Mouse (Mus musculus) MEL (cell line): ENCODE data around the gene Bmpr1b. TPM values are rescaled to one million over a fixed set of nuclear protein-coding genes. Genes with fewer than 3 reads are reported as not detected.

Source experiments
- DNase-seq: peaks from one replicate; pipeline ENCODE4 v3.0.0; 2011; ENCODE audit warnings: low read depth, low spot score
- H3K27ac ChIP-seq: 2 replicates; pipeline ENCODE4 v1.5.1; 2012; ENCODE audit warnings: low read depth, mild to moderate bottlenecking, control low read depth, low read length, moderate library complexity; ENCODE audit not compliant: control insufficient read depth
- H3K27me3 ChIP-seq, 2 experiments: fragments of 150-350 bp in 1 of 2; sonication (generic) in 1 of 2; 2 replicates each; pipeline ENCODE4 v1.6.1; 2012; ENCODE audit warnings: low read length in 2 of 2, mild to moderate bottlenecking in 2 of 2, improper control_type of control experiment in 1 of 2, moderate library complexity in 1 of 2; ENCODE audit not compliant: insufficient read depth in 2 of 2, control insufficient read depth in 1 of 2
- H3K36me3 ChIP-seq, 2 experiments: 2 replicates each; pipeline ENCODE4 v1.6.1; 2012 to 2014; ENCODE audit warnings: low read length in 2 of 2, improper control_type of control experiment in 1 of 2, inconsistent platforms in 1 of 2, mild to moderate bottlenecking in 1 of 2; ENCODE audit not compliant: insufficient read depth in 2 of 2, control insufficient read depth in 1 of 2
- H3K4me1 ChIP-seq, 2 experiments: fragments of 150-350 bp in 1 of 2; sonication (generic) in 1 of 2; 2 replicates each; pipeline ENCODE4 v1.6.1; 2012; ENCODE audit warnings: low read length in 2 of 2, improper control_type of control experiment in 1 of 2, mild to moderate bottlenecking in 1 of 2; ENCODE audit not compliant: insufficient read depth in 2 of 2, control insufficient read depth in 1 of 2
- H3K4me3 ChIP-seq, 2 experiments: fragments of 150-350 bp in 1 of 2; sonication (generic) in 1 of 2; 2 replicates each; pipeline ENCODE4 v1.5.1; 2012; ENCODE audit warnings: low read depth in 2 of 2, low read length in 2 of 2, mild to moderate bottlenecking in 2 of 2, moderate library complexity in 2 of 2, control low read depth in 1 of 2, improper control_type of control experiment in 1 of 2; ENCODE audit not compliant: control insufficient read depth in 1 of 2, insufficient read depth in 1 of 2
- H3K79me2 ChIP-seq: 2 replicates; pipeline ENCODE4 v1.6.1; 2012; ENCODE audit warnings: mild to moderate bottlenecking, low read length, moderate library complexity; ENCODE audit not compliant: control insufficient read depth, poor library complexity, insufficient read depth
- H3K9ac ChIP-seq: 2 replicates; pipeline ENCODE4 v1.6.1; 2012; ENCODE audit warnings: low read depth, mild to moderate bottlenecking, control low read depth, low read length, moderate library complexity; ENCODE audit not compliant: control insufficient read depth, poor library complexity, severe bottlenecking
- H3K9me3 ChIP-seq: fragments of 150-350 bp; sonication (generic); replicated peaks from 2 replicates; pipeline ENCODE4 v1.6.1; 2012; ENCODE audit warnings: mild to moderate bottlenecking, low read length, improper control_type of control experiment, moderate library complexity; ENCODE audit not compliant: insufficient read depth
- CTCF ChIP-seq, 3 experiments: IDR thresholded peaks in 2 of 3; conservative IDR thresholded peaks in 1 of 3; 2 replicates each; pipeline ENCODE4 v1.5.1; 2011 to 2012; ENCODE audit warnings: low read length in 3 of 3, low read depth in 2 of 3, mild to moderate bottlenecking in 2 of 3, improper control_type of control experiment in 1 of 3, inconsistent platforms in 1 of 3, mixed read lengths in 1 of 3, moderate library complexity in 1 of 3; ENCODE audit not compliant: control insufficient read depth in 1 of 3, insufficient read depth in 1 of 3, poor library complexity in 1 of 3, severe bottlenecking in 1 of 3
- ELF1 ChIP-seq: IDR thresholded peaks from 2 replicates; pipeline ENCODE4 v1.6.1; 2014; ENCODE audit warnings: low read depth, mild to moderate bottlenecking, inconsistent platforms, low read length, improper control_type of control experiment, moderate library complexity
- EP300 ChIP-seq, 2 experiments: IDR thresholded peaks; 2 replicates each; pipeline ENCODE4 v1.6.1; 2011; ENCODE audit warnings: improper control_type of control experiment in 2 of 2, low read length in 2 of 2, low read depth in 1 of 2, mild to moderate bottlenecking in 1 of 2
- ETS1 ChIP-seq: IDR thresholded peaks from 2 replicates; pipeline ENCODE4 v1.6.1; 2012; ENCODE audit warnings: low read depth, mild to moderate bottlenecking, inconsistent platforms, low read length, improper control_type of control experiment, moderate library complexity
- MEF2A ChIP-seq: IDR thresholded peaks from 2 replicates; pipeline ENCODE4 v1.6.1; 2014; ENCODE audit warnings: low read depth, mild to moderate bottlenecking, inconsistent platforms, low read length, improper control_type of control experiment; ENCODE audit not compliant: poor library complexity, insufficient replicate concordance, severe bottlenecking; ENCODE audit errors: extremely low read depth
- MXI1 ChIP-seq: IDR thresholded peaks from 2 replicates; pipeline ENCODE4 v1.6.1; 2011; ENCODE audit warnings: mild to moderate bottlenecking, low read depth, low read length, improper control_type of control experiment
- NRF1 ChIP-seq: IDR thresholded peaks from 2 replicates; pipeline ENCODE4 v1.6.1; 2014; ENCODE audit warnings: low read depth, mild to moderate bottlenecking, inconsistent platforms, low read length, improper control_type of control experiment, moderate library complexity; ENCODE audit not compliant: poor library complexity, insufficient read depth, severe bottlenecking
- POLR2A ChIP-seq, 2 experiments: IDR thresholded peaks; 2 replicates each; pipeline ENCODE4 v1.6.1; 2011 to 2012; ENCODE audit warnings: low read length in 2 of 2, mild to moderate bottlenecking in 2 of 2, control low read depth in 1 of 2, improper control_type of control experiment in 1 of 2, low read depth in 1 of 2, moderate library complexity in 1 of 2; ENCODE audit not compliant: control insufficient read depth in 1 of 2, insufficient read depth in 1 of 2, poor library complexity in 1 of 2
- POLR2AphosphoS5 ChIP-seq: IDR thresholded peaks from 2 replicates; pipeline ENCODE4 v1.6.1; 2012; ENCODE audit warnings: low read depth, borderline replicate concordance, mild to moderate bottlenecking, inconsistent platforms, low read length, moderate library complexity, mixed read lengths
- RAD21 ChIP-seq: IDR thresholded peaks from 2 replicates; pipeline ENCODE4 v1.6.1; 2011; ENCODE audit warnings: mild to moderate bottlenecking, low read depth, low read length, improper control_type of control experiment
- SIN3A ChIP-seq: IDR thresholded peaks from 2 replicates; pipeline ENCODE4 v1.6.1; 2012; ENCODE audit warnings: low read length, improper control_type of control experiment, inconsistent platforms
- TCF12 ChIP-seq: IDR thresholded peaks from 2 replicates; pipeline ENCODE4 v1.6.1; 2014; ENCODE audit warnings: low read depth, mild to moderate bottlenecking, inconsistent platforms, low read length, improper control_type of control experiment, moderate library complexity
- UBTF ChIP-seq: IDR thresholded peaks from 2 replicates; pipeline ENCODE4 v1.6.1; 2012; ENCODE audit warnings: low read depth, mild to moderate bottlenecking, inconsistent platforms, low read length, improper control_type of control experiment, moderate library complexity, borderline replicate concordance; ENCODE audit not compliant: insufficient read depth
- USF2 ChIP-seq, 2 experiments: IDR thresholded peaks; 2 replicates each; pipeline ENCODE4 v1.6.1; 2011 to 2012; ENCODE audit warnings: improper control_type of control experiment in 2 of 2, low read length in 2 of 2, borderline replicate concordance in 1 of 2, inconsistent platforms in 1 of 2, low read depth in 1 of 2, mild to moderate bottlenecking in 1 of 2; ENCODE audit not compliant: insufficient read depth in 1 of 2
- ZNF384 ChIP-seq: IDR thresholded peaks from 2 replicates; pipeline ENCODE4 v1.6.1; 2012; ENCODE audit warnings: low read depth, mild to moderate bottlenecking, inconsistent platforms, low read length, improper control_type of control experiment
- polyA plus RNA-seq, 2 experiments: library from polyadenylated mRNA; stranded (reverse) in 1 of 2; unstranded in 1 of 2; fragments of >175 nt in 1 of 2; fragments of >200 nt in 1 of 2; gene quantifications; 2 replicates each; pipeline versions ENCODE4 v1.2.1 to v1.2.4; 2012; ENCODE audit warnings: low replicate concordance in 2 of 2, low read depth in 1 of 2; ENCODE audit not compliant: insufficient read length in 2 of 2, insufficient read depth in 1 of 2, missing spikeins in 1 of 2
- total RNA-seq: library from RNA; depleted of rRNA; stranded (reverse); fragments of 300-350 nt; gene quantifications from 2 replicates; pipeline ENCODE4 v1.2.3, GENCODE M21; 2012

Gene Bmpr1b
- total and polyA plus RNA-seq, 3 experiments = not detected

DNA sequence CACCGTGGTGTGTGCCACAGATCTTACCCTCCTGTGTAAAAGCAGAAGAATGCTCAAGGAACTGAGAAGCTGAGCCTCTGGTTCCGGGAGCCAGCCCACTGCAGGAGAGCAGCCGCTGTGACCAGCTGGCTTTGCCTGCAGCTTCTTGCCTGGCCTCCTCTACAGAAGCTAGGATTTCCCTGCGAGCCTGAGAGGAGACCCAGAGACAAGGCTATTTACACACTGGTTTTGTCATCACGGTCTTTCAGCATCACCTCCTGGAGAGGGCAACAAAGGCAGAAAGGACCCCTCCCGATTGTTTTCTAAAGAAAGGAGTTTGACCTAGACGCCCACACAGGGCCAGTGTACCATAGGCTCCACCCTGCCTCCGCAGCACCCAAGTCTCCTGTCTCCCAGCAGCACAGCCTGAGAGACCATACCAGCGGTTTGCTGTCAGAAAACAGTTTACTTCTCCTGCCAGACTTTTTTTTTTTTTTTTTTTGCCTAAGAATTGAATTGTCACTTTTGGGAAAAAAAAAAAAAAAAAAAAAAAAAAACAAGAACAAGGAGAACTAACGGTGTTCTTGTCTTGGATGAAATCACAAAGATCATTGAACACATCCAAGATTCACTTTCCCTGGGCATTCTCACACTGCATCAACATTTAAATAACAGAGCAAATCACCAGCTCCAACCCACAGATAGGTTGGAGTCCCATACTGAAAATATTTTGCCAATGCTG is 237.7 kb downstream of the Bmpr1b start:
- Histone ChIP-seq H3K4me3 (no peak overlapping the region), H3K9me3 (no peaks in the 10 kb centered on the region), H3K36me3 (no peaks in the 10 kb centered on the region), H3K9ac (no peak overlapping the region), H3K4me1 (no peaks in the 10 kb centered on the region), H3K27me3 (no peaks in the 10 kb centered on the region), H3K79me2 (no peaks in the 10 kb centered on the region), H3K27ac (no peak overlapping the region)
- TF ChIP-seq UBTF (no peak), MXI1 (no peak), RAD21 (no peak), CTCF (IDR thresholded peaks at IDR 0.05 in 2 of 3, conservative IDR thresholded peaks at IDR 0.05 in 1 of 3; ENCODE audit: control insufficient read depth in 1 of 3, insufficient read depth in 1 of 3, low read depth in 2 of 3, low read length in 3 of 3, poor library complexity in 1 of 3, severe bottlenecking in 1 of 3) (no peak), POLR2A (IDR thresholded peaks at IDR 0.05; ENCODE audit: control insufficient read depth in 1 of 2, insufficient read depth in 1 of 2, low read depth in 1 of 2, low read length in 2 of 2, poor library complexity in 1 of 2) (no peak)
- no peak for DNase-seq

DNA sequence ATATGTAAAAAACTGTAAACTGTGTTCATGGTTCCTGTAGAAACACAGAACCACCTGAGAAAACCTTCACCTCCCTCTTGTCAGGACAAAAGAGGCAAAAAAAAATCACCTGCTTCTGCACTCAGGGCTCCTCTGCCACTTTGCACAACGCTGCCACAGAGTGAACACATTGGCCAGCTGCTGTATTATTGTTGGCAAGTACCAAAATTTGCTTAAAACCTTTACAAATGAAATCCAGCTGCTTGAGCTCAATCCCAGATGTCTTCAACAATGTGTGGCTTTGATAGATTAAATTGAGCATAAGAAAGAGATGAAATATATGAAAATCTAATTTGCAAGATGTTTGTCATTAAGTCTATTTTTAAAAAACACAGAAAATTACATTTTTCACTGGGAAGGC is 245.8 kb downstream of the Bmpr1b start:
- no peak overlapping the region for H3K9ac ChIP-seq
- H3K9me3 ChIP-seq = no peaks in the 10 kb centered on the region
- H3K27me3 ChIP-seq = peaks cover 0 to 1% of the 10 kb centered on the region in 2 experiments; a peak in 3 of 4 replicates
- H3K79me2 ChIP-seq = no peaks in the 10 kb centered on the region
- H3K36me3 ChIP-seq = no peaks in the 10 kb centered on the region
- no peak overlapping the region for H3K4me3 ChIP-seq
- TF ChIP-seq TCF12 (no peak), MEF2A (no peak), CTCF (IDR thresholded peaks at IDR 0.05 in 2 of 3, conservative IDR thresholded peaks at IDR 0.05 in 1 of 3; ENCODE audit: control insufficient read depth in 1 of 3, insufficient read depth in 1 of 3, low read depth in 2 of 3, low read length in 3 of 3, poor library complexity in 1 of 3, severe bottlenecking in 1 of 3) (no peak), NRF1 (no peak), UBTF (no peak), EP300 (IDR thresholded peaks at IDR 0.05; ENCODE audit: low read depth in 1 of 2, low read length in 2 of 2) (no peak), ETS1 (no peak), SIN3A (no peak), USF2 (IDR thresholded peaks at IDR 0.05; ENCODE audit: borderline replicate concordance in 1 of 2, insufficient read depth in 1 of 2, low read depth in 1 of 2, low read length in 2 of 2) (no peak), ZNF384 (no peak), POLR2AphosphoS5 (no peak), ELF1 (no peak)
- no peaks in the 10 kb centered on the region for H3K4me1 ChIP-seq
- no peak overlapping the region for H3K27ac ChIP-seq
- DNase-seq = no peak
